Comparison of ENCODE assay signal across 8 mouse cellular contexts in genomic region chr12:69196444-69197377, GRCm38 (mm10). TPM values are rescaled to one million over a fixed set of nuclear protein-coding genes. Genes with fewer than 3 reads are reported as not detected.
DNase-seq lines count a peak whose midpoint lies in the region; ATAC-seq lines count a peak whose summit lies in the region.

Gm49383 (minus strand) TSS chr12:69197104.

- H3K36me3 ChIP-seq in intestine, embryonic 16.5 days (ENCODE audit: control insufficient read depth, insufficient read depth, low read length) = peaks cover 5% of the 10 kb centered on the region; the same call in 1 of the 2 replicates
- H3K36me3 ChIP-seq in limb, embryonic 13.5 days = peaks cover 26% of the 10 kb centered on the region
- H3K36me3 ChIP-seq in midbrain, embryonic 14.5 days (ENCODE audit: control insufficient read depth, insufficient read depth, low read length) = peaks cover 4% of the 10 kb centered on the region

- peak within 1 kb of the TSS; percentile 88 for H3K9ac ChIP-seq in intestine, embryonic 16.5 days (ENCODE audit: low read depth, low read length)
- H3K9ac ChIP-seq in limb, embryonic 13.5 days = peak within 1 kb of the TSS; percentile 90
- peak within 1 kb of the TSS; percentile 82 for H3K9ac ChIP-seq in midbrain, embryonic 14.5 days (replicated peaks; ENCODE audit: low read length)

- WGBS in intestine, embryonic 16.5 days = under 1% methylated on average over 75 of the region's 75 CpGs
- under 1% methylated on average over 75 of the region's 75 CpGs for WGBS in limb, embryonic 13.5 days
- under 1% methylated on average over 75 of the region's 75 CpGs for WGBS in midbrain, embryonic 14.5 days

- H3K4me3 ChIP-seq in intestine, embryonic 16.5 days (ENCODE audit: low read length) = peak within 1 kb of the TSS; percentile 96
- H3K4me3 ChIP-seq in limb, embryonic 13.5 days = peak within 1 kb of the TSS; percentile 96
- peak within 1 kb of the TSS; percentile 95 for H3K4me3 ChIP-seq in midbrain, embryonic 14.5 days (replicated peaks; ENCODE audit: low read depth, low read length)

- H3K27ac ChIP-seq in intestine, embryonic 16.5 days (ENCODE audit: low read length) = peak within 1 kb of the TSS; percentile 89
- peak within 1 kb of the TSS; percentile 88 for H3K27ac ChIP-seq in limb, embryonic 13.5 days
- peak within 1 kb of the TSS; percentile 93 for H3K27ac ChIP-seq in midbrain, embryonic 14.5 days (replicated peaks; ENCODE audit: low read depth, low read length)

- no peaks in the 10 kb centered on the region for H3K9me3 ChIP-seq in intestine, embryonic 16.5 days (ENCODE audit: control insufficient read depth, low read length)
- H3K9me3 ChIP-seq in limb, embryonic 13.5 days = no peaks in the 10 kb centered on the region
- H3K9me3 ChIP-seq in midbrain, embryonic 14.5 days (ENCODE audit: control insufficient read depth, low read length) = no peaks in the 10 kb centered on the region

- peak within 1 kb of the TSS; percentile 97 for H3K4me2 ChIP-seq in intestine, embryonic 16.5 days (ENCODE audit: low read depth, low read length)
- H3K4me2 ChIP-seq in limb, embryonic 13.5 days (replicated peaks) = peak within 1 kb of the TSS; percentile 95
- peak within 1 kb of the TSS; percentile 95 for H3K4me2 ChIP-seq in midbrain, embryonic 14.5 days (ENCODE audit: low read length)

- peak; percentile 29 to 65 for DNase-seq in urinary bladder, adult 18-20 months (ENCODE audit: low spot score in 2 of 2)
- DNase-seq in urinary bladder, postnatal 10 days (ENCODE audit: low spot score) = no peak
- DNase-seq in embryo, embryonic 11.5 days (ENCODE audit: low read depth, low spot score) = peak; percentile 54
- peak; percentile 43 to 72 for DNase-seq in gastrocnemius, postnatal 4 days (ENCODE audit: low spot score in 2 of 2)
- DNase-seq in midbrain, embryonic 14.5 days = peak; percentile 93
- peak; percentile 60 for DNase-seq in spleen, adult 12 weeks (ENCODE audit: low spot score)

- peak; percentile 75 for ATAC-seq in intestine, embryonic 16.5 days
- ATAC-seq in limb, embryonic 13.5 days (ENCODE audit: low FRiP score, low read depth) = peak; percentile 80
- ATAC-seq in midbrain, embryonic 14.5 days (ENCODE audit: low FRiP score, low TSS enrichment) = peak; percentile 87

- H3K27me3 ChIP-seq in intestine, embryonic 16.5 days (replicated peaks; ENCODE audit: control insufficient read depth, insufficient read depth, low read length) = no peaks in the 10 kb centered on the region
- H3K27me3 ChIP-seq in limb, embryonic 13.5 days = no peaks in the 10 kb centered on the region
- no peaks in the 10 kb centered on the region for H3K27me3 ChIP-seq in midbrain, embryonic 14.5 days (ENCODE audit: control insufficient read depth, insufficient read depth, low read length)

- H3K4me1 ChIP-seq in intestine, embryonic 16.5 days (ENCODE audit: control insufficient read depth, insufficient read depth, low read length) = peaks cover 19% of the 10 kb centered on the region
- peaks cover 21% of the 10 kb centered on the region for H3K4me1 ChIP-seq in limb, embryonic 13.5 days
- H3K4me1 ChIP-seq in midbrain, embryonic 14.5 days (ENCODE audit: control insufficient read depth, insufficient read depth, low read length) = peaks cover 21% of the 10 kb centered on the region

RNA-seq across cellular contexts. Expression of gene Gm49383, which starts in this region (rescaled TPM):
- 1 to 10 TPM; 5.2 to 6.2 TPM for total RNA-seq in gastrocnemius, postnatal 4 days (2021)
- 21.0 and 24.2 TPM in 2 replicates for polyA plus RNA-seq in intestine, embryonic 16.5 days (2015; fragmentation: Nextera tagmentation; extraction: Ambion mirVana)
- polyA plus RNA-seq in limb, embryonic 13.5 days (2015; fragmentation: Nextera tagmentation; extraction: Ambion mirVana) = 38.7 and 40.4 TPM in 2 replicates
- 12.7 and 15.0 TPM in 2 replicates for polyA plus RNA-seq in midbrain, embryonic 14.5 days (2014; fragmentation: Nextera tagmentation; extraction: Ambion mirVana)
